Mouse (Mus musculus) small intestine, adult 2 months (tissue): Measurements from ENCODE around the gene Grk3.

ENCODE experiments used
- CTCF ChIP-seq: fragments of 200-500 bp; IDR thresholded peaks from 2 replicates; pipeline ENCODE4 v1.5.1; 2012; ENCODE audit warnings: low read depth, mild to moderate bottlenecking, control low read depth, inconsistent platforms, low read length, moderate library complexity, mixed read lengths; ENCODE audit not compliant: insufficient replicate concordance, insufficient read length; ENCODE audit errors: extremely low read depth
- POLR2A ChIP-seq: fragments of 200-500 bp; IDR thresholded peaks from 2 replicates; pipeline ENCODE4 v1.6.1; 2012; ENCODE audit warnings: low read depth, mild to moderate bottlenecking, control low read depth, inconsistent platforms, low read length, moderate library complexity

GRCm38 (mm10) chr5:113011926-113012325 is 3.7 kb downstream of the Grk3 start:
- no peak for TF ChIP-seq CTCF
- no peak for TF ChIP-seq POLR2A
